Mouse (Mus musculus) sigmoid colon, adult 10 weeks (tissue): Measurements from ENCODE around the gene Usp34. TPM values are rescaled to one million over a fixed set of nuclear protein-coding genes. Genes with fewer than 3 reads are reported as not detected.

ENCODE experiments used
- polyA plus RNA-seq: library from polyadenylated mRNA; stranded (reverse); fragments of 350-450 nt; fragmentation: Illumina TruSeq; extraction: RNeasy Lipid Tissue Mini Kit (QIAGEN cat#74804); gene quantifications from one replicate; pipeline ENCODE4 v1.2.3, GENCODE M21; 2014; ENCODE audit warnings: low read depth, low replicate concordance

Usp34 gene
- 214 TPM for polyA plus RNA-seq

GRCm38 (mm10) chr11:23306764-23307565, at the start of gene Usp34:
Gene Usp34, plus strand, starts transcription at chr11:23306895.

GRCm38 (mm10) chr11:23497718-23498509, 191.2 kb downstream of the Usp34 start, which contains the start of gene Ahsa2:
Gene Ahsa2, minus strand, starts transcription at chr11:23498030.

DNA sequence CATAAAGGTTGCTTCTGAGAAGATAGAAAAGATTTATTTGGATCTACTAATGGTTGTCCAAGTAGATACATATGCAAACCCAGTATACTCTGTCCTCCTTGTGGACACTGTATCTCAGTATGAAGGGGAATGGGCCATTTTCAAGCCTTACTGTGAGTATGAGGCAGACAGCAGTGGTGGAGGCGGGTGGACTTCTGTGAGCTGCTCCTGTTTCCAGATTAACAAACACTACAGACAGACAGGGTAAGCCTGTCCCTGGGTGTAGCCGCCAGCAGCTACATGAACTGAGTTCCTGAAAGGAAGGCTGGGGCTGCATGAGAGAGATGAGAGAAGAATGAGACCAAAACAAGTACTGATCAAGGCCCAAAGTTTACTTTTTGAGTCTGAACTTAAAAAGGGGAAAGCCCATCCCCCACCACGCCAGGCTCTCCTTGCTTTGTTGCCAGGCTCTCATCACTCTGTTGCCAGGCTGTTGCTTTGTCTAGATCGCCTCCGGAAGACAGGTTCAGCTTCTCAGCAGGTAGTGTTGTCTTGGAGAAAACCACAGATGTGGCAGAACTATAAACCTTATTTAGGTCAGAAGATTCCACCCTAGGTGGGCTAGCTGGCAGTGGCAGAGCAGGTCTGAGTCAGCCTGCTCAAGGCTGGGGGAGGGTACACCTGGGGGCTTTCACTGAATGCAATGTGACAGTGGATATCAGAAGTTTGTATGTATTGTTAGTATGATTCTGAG, 213.9 kb downstream of the Usp34 start, which contains the start of gene 1700093K21Rik:
Gene 1700093K21Rik, minus strand, starts transcription at position 683 of the 733 bp plus-strand sequence.

Other genes with a start within 250 kb of the Usp34 start
- 284 TPM for gene Xpo1, start 50.9 kb upstream of the Usp34 start, polyA plus RNA-seq
- gene Ahsa2, start 191.1 kb downstream of the Usp34 start, polyA plus RNA-seq = 63.8 TPM
- gene 1700093K21Rik, start 214.3 kb downstream of the Usp34 start, polyA plus RNA-seq = not detected